Mouse (Mus musculus) spleen, adult 2 months (tissue): ENCODE measurements at regions not wholly inside any gene's neighbourhood (a gene's known extent, or its start where the extent isn't known, plus 50 kb on each side); places are given as distances from the start of the nearest gene placed in this dataset.

Experiments
- CTCF ChIP-seq: fragments of 200-500 bp; IDR thresholded peaks from 2 replicates; pipeline ENCODE4 v1.5.1; 2011; ENCODE audit warnings: mild to moderate bottlenecking, inconsistent platforms; ENCODE audit not compliant: insufficient read depth, insufficient read length, insufficient replicate concordance; ENCODE audit errors: extremely low read depth
- POLR2A ChIP-seq: fragments of 200-500 bp; IDR thresholded peaks from 2 replicates; pipeline ENCODE4 v1.6.1; 2011; ENCODE audit warnings: low read depth, low read length, inconsistent platforms

DNA sequence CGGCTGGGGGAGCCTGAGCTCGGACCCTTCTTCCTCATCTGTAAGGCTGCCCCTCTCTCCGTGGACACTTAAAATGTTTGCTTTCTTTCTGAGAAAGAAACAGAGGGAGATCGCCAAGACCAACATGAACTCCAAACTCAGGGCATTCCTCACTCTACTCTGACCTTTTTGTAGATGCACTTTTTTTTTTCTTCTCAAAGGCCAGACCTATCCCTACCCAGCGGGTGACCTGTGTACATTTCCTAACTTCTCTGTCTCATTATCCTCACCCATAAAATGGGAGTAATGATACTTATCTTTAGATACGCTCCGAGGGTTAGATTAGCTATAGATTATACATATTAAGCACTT lies 109.6 kb upstream of the Jun start:
- no peak for TF ChIP-seq CTCF
- no peak for TF ChIP-seq POLR2A
